Mouse (Mus musculus) hindbrain, postnatal 0 days (tissue): ENCODE data around the gene Slc35f1. TPM values are rescaled to one million over a fixed set of nuclear protein-coding genes. Genes with fewer than 3 reads are reported as not detected.
A peak's percentile ranks its signal among the peaks of the same experiment; 100 is the strongest.

Source experiments
- ATAC-seq: fragments of 200-750 bp; cut with Nextera tagmentation; 2 replicates; pipeline ENCODE4 v1.8.0; 2017; ENCODE audit warnings: mild to moderate bottlenecking, moderate TSS enrichment, moderate library complexity
- DNase-seq: peaks from one replicate; pipeline ENCODE4 v3.0.0-alpha.2; 2015; ENCODE audit warnings: low spot score
- H3K27ac ChIP-seq: fragments of 300-500 bp; sonication (generic); 2 replicates; pipeline ENCODE4 v1.5.1; 2014; ENCODE audit warnings: mild to moderate bottlenecking
- H3K27me3 ChIP-seq: fragments of 300-500 bp; sonication (generic); 2 replicates; pipeline ENCODE4 v1.6.1; 2014; ENCODE audit warnings: low read length, mixed read lengths; ENCODE audit not compliant: insufficient read depth
- H3K36me3 ChIP-seq: fragments of 300-500 bp; sonication (generic); 2 replicates; pipeline ENCODE4 v1.6.1; 2014; ENCODE audit warnings: low read length, mixed read lengths; ENCODE audit not compliant: insufficient read depth
- H3K4me1 ChIP-seq: fragments of 300-500 bp; sonication (generic); 2 replicates; pipeline ENCODE4 v1.6.1; 2014; ENCODE audit warnings: antibody characterized with exemption, low read length, mixed read lengths; ENCODE audit not compliant: insufficient read depth
- H3K4me2 ChIP-seq: fragments of 300-500 bp; sonication (generic); 2 replicates; pipeline ENCODE4 v1.6.1; 2014; ENCODE audit warnings: low read depth, mild to moderate bottlenecking, low read length, moderate library complexity, mixed read lengths
- H3K4me3 ChIP-seq: fragments of 300-500 bp; sonication (generic); 2 replicates; pipeline ENCODE4 v1.5.1; 2014; ENCODE audit warnings: low read length
- H3K9ac ChIP-seq: fragments of 300-500 bp; sonication (generic); replicated peaks from 2 replicates; pipeline ENCODE4 v1.6.1; 2014; ENCODE audit warnings: mild to moderate bottlenecking, low read length, moderate library complexity, mixed read lengths
- H3K9me3 ChIP-seq: fragments of 300-500 bp; sonication (generic); 2 replicates; pipeline ENCODE4 v1.6.1; 2016; ENCODE audit warnings: low read length, mixed read lengths
- CTCF ChIP-seq: IDR thresholded peaks from 2 replicates; pipeline ENCODE4 v1.5.1; 2016; ENCODE audit warnings: antibody characterized with exemption, control low read depth, low read depth
- WGBS: fragments of 180-500 bp; shearing (Covaris S2); extraction: QIAGEN DNeasy Blood & Tissue Kit; methylation state at CpG from one replicate; pipeline ENCODE4 v1.1.7; 2014; 5-methylcytosine and 5-hydroxymethylcytosine counted together
- polyA plus RNA-seq: library from polyadenylated mRNA; unstranded; fragments of >200 nt; fragmentation: Nextera tagmentation; extraction: Ambion mirVana; gene quantifications from 2 replicates; pipeline ENCODE4 v1.2.1, GENCODE M21; 2015
- total RNA-seq: library from RNA; depleted of rRNA; stranded (reverse); fragments of >200 nt; gene quantifications from 2 replicates; pipeline ENCODE4 v1.2.3, GENCODE M21; 2014

Slc35f1 gene
- total and polyA plus RNA-seq, 2 experiments from 2014 or later: 31.7 to 83.3 TPM

GRCm38 (mm10) chr10:53006229-53007190 is 316.2 kb downstream of the Slc35f1 start:
- DNase-seq (peak; percentile 56), ATAC-seq (0 out of 2 replicates have a peak, but pooled peaks have one; percentile 49)
- Histone ChIP-seq H3K27me3 (no peaks in the 10 kb centered on the region), H3K9me3 (no peaks in the 10 kb centered on the region), H3K36me3 (no peaks in the 10 kb centered on the region), H3K27ac (no peak overlapping the region), H3K9ac (no peak overlapping the region), H3K4me3 (no peak overlapping the region), H3K4me2 (no peak overlapping the region), H3K4me1 (no peaks in the 10 kb centered on the region; the same call in 1 of the 2 replicates)
- TF ChIP-seq CTCF: no peak
- WGBS: 57% methylated on average over 1 of the region's 1 CpGs

GRCm38 (mm10) chr10:53013878-53014277 is 323.5 kb downstream of the Slc35f1 start:
- H3K4me1 ChIP-seq: no peaks in the 10 kb centered on the region
- ATAC-seq (peak; percentile 70), DNase-seq (peak; percentile 27)
- no peaks in the 10 kb centered on the region for H3K27me3 ChIP-seq
- H3K36me3 ChIP-seq: no peaks in the 10 kb centered on the region
- no peak overlapping the region for H3K9ac ChIP-seq
- 31% methylated on average over 5 of the region's 5 CpGs for WGBS
- H3K4me2 ChIP-seq: no peak overlapping the region
- no peak for TF ChIP-seq CTCF
- H3K9me3 ChIP-seq: no peaks in the 10 kb centered on the region
- no peak overlapping the region for H3K27ac ChIP-seq
- no peak overlapping the region for H3K4me3 ChIP-seq

- WGBS: 32% methylated on average over 4 of the region's 4 CpGs
Measured at GRCm38 (mm10) chr10:53028454-53028853, 338.1 kb downstream of the Slc35f1 start.

GRCm38 (mm10) chr10:53035202-53035601 is 344.9 kb downstream of the Slc35f1 start:
- no peaks in the 10 kb centered on the region for H3K36me3 ChIP-seq
- peak; percentile 28 for TF ChIP-seq CTCF
- WGBS: 48% methylated on average over 1 of the region's 1 CpGs
- no peaks in the 10 kb centered on the region for H3K4me1 ChIP-seq
- no peak for DNase-seq
- no peaks in the 10 kb centered on the region for H3K27me3 ChIP-seq
- H3K9me3 ChIP-seq: no peaks in the 10 kb centered on the region
- H3K9ac ChIP-seq: no peak overlapping the region
- ATAC-seq: no peak
- H3K27ac ChIP-seq: no peak overlapping the region
- H3K4me3 ChIP-seq: no peak overlapping the region
- no peak overlapping the region for H3K4me2 ChIP-seq

More at GRCm38 (mm10) chr10:53028454-53028853, 338.1 kb downstream of the Slc35f1 start:
- Histone ChIP-seq H3K9me3 (no peaks in the 10 kb centered on the region), H3K4me3 (no peak overlapping the region), H3K27ac (no peak overlapping the region), H3K36me3 (no peaks in the 10 kb centered on the region), H3K9ac (no peak overlapping the region), H3K4me2 (no peak overlapping the region), H3K4me1 (no peaks in the 10 kb centered on the region), H3K27me3 (no peaks in the 10 kb centered on the region)
- no peak for TF ChIP-seq CTCF
- DNase-seq (no peak), ATAC-seq (no peak)

GRCm38 (mm10) chr10:53045931-53046330 is 355.6 kb downstream of the Slc35f1 start:
- TF ChIP-seq CTCF: no peak
- ATAC-seq (no peak), DNase-seq (no peak)

GRCm38 (mm10) chr10:53052521-53052920 is 362.2 kb downstream of the Slc35f1 start:
- Histone ChIP-seq H3K4me1 (no peaks in the 10 kb centered on the region), H3K27me3 (no peaks in the 10 kb centered on the region), H3K9me3 (no peaks in the 10 kb centered on the region), H3K27ac (no peak overlapping the region), H3K4me3 (no peak overlapping the region), H3K36me3 (no peaks in the 10 kb centered on the region), H3K4me2 (no peak overlapping the region), H3K9ac (no peak overlapping the region)
- TF ChIP-seq CTCF: no peak
- DNase-seq (no peak), ATAC-seq (no peak)

More at GRCm38 (mm10) chr10:53045931-53046330, 355.6 kb downstream of the Slc35f1 start:
- Histone ChIP-seq H3K27ac (no peak overlapping the region), H3K4me1 (no peaks in the 10 kb centered on the region), H3K4me2 (no peak overlapping the region), H3K9ac (no peak overlapping the region), H3K27me3 (no peaks in the 10 kb centered on the region), H3K36me3 (no peaks in the 10 kb centered on the region), H3K4me3 (no peak overlapping the region), H3K9me3 (no peaks in the 10 kb centered on the region)

- WGBS: 81% methylated on average over 2 of the region's 2 CpGs
- DNase-seq: no peak
- Histone ChIP-seq H3K9ac (no peak overlapping the region), H3K9me3 (no peaks in the 10 kb centered on the region), H3K36me3 (no peaks in the 10 kb centered on the region), H3K4me1 (no peaks in the 10 kb centered on the region), H3K4me3 (no peak overlapping the region), H3K27ac (no peak overlapping the region), H3K27me3 (no peaks in the 10 kb centered on the region), H3K4me2 (no peak overlapping the region)
- no peak for ATAC-seq
- TF ChIP-seq CTCF: no peak
Measured at GRCm38 (mm10) chr10:53060745-53061144, 370.4 kb downstream of the Slc35f1 start.
